Mouse (Mus musculus) liver, postnatal 0 days (tissue): Measurements from ENCODE around the gene Mylk. TPM values are rescaled to one million over a fixed set of nuclear protein-coding genes. Genes with fewer than 3 reads are reported as not detected.

Source experiments
- ATAC-seq: fragments of 200-750 bp; cut with Nextera tagmentation; 2 replicates; pipeline ENCODE4 v1.8.0; 2017; ENCODE audit warnings: mild to moderate bottlenecking, moderate library complexity
- DNase-seq: peaks from one replicate; pipeline ENCODE4 v3.0.0-alpha.2; 2016
- H3K27ac ChIP-seq: fragments of 300-500 bp; sonication (generic); 2 replicates; pipeline ENCODE4 v1.5.1; 2014; ENCODE audit warnings: antibody characterized with exemption, moderate library complexity, mild to moderate bottlenecking, low read depth
- H3K27me3 ChIP-seq: fragments of 300-500 bp; sonication (generic); 2 replicates; pipeline ENCODE4 v1.6.1; 2014; ENCODE audit warnings: low read length, control low read depth, mixed read lengths; ENCODE audit not compliant: insufficient read depth
- H3K36me3 ChIP-seq: fragments of 300-500 bp; sonication (generic); replicated peaks from 2 replicates; pipeline ENCODE4 v1.6.1; 2014; ENCODE audit warnings: mild to moderate bottlenecking, control low read depth, low read length, moderate library complexity, mixed read lengths; ENCODE audit not compliant: insufficient read depth
- H3K4me1 ChIP-seq: fragments of 300-500 bp; sonication (generic); 2 replicates; pipeline ENCODE4 v1.6.1; 2014; ENCODE audit warnings: antibody characterized with exemption, mild to moderate bottlenecking, control low read depth; ENCODE audit not compliant: insufficient read depth
- H3K4me2 ChIP-seq: fragments of 300-500 bp; sonication (generic); 2 replicates; pipeline ENCODE4 v1.6.1; 2014; ENCODE audit warnings: low read depth, mild to moderate bottlenecking, low read length, moderate library complexity, mixed read lengths
- H3K4me3 ChIP-seq: fragments of 300-500 bp; sonication (generic); 2 replicates; pipeline ENCODE4 v1.5.1; 2014; ENCODE audit warnings: low read depth, low read length
- H3K9ac ChIP-seq: fragments of 300-500 bp; sonication (generic); replicated peaks from 2 replicates; pipeline ENCODE4 v1.6.1; 2014; ENCODE audit warnings: mild to moderate bottlenecking, moderate library complexity
- H3K9me3 ChIP-seq: fragments of 300-500 bp; sonication (generic); 2 replicates; pipeline ENCODE4 v1.6.1; 2016; ENCODE audit warnings: mild to moderate bottlenecking, control low read depth, low read length, mixed read lengths
- CTCF ChIP-seq: sonication (generic); IDR thresholded peaks from 2 replicates; pipeline ENCODE4 v1.5.1; 2016; ENCODE audit warnings: antibody characterized with exemption, low read depth
- EP300 ChIP-seq: IDR thresholded peaks from 2 replicates; pipeline ENCODE4 v1.6.1; 2016; ENCODE audit warnings: antibody characterized with exemption, low read depth, mild to moderate bottlenecking
- WGBS: fragments of 180-500 bp; shearing (Covaris S2); extraction: QIAGEN DNeasy Blood & Tissue Kit; methylation state at CpG from one replicate; pipeline ENCODE4 v1.1.7; 2014; ENCODE audit not compliant: insufficient replicate concordance; 5-methylcytosine and 5-hydroxymethylcytosine counted together
- polyA plus RNA-seq: library from polyadenylated mRNA; unstranded; fragments of >200 nt; fragmentation: Nextera tagmentation; extraction: Ambion mirVana; gene quantifications from 2 replicates; pipeline ENCODE4 v1.2.1, GENCODE M21; 2015

The Mylk gene
- polyA plus RNA-seq, 1 experiment from 2014 or later, result 4.9 TPM

DNA sequence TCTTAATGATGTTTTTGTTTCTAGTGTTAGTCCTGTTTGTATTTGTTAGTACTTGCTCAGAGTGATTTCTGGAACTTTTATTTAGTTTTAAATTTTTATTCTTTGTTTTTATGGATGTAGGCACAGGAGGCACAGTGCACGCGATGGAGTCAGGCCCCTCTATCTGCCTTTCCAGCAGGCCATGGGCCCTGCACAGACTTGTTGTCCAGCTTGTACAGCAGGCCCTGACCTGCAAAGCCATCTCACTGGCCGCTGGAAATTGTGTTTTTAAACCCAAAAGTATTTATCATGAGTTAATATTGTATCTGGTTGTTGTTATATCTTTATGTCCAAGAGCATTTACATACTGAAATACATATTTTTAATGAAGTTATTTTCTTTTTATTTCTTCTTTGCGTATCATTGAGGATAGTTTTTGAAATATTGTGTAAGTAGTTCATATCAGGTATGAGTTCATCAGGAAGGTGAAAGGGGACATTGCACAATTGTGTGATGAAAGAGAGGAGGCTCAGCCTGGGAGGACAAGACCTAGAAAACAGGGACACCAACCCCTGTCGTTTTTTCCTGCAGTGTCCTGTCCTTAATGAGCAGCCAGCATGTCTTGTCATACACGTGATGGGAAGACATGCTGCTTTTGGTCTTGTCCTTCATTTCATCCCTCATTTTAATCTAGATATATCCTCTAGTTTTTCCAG lies 301.2 kb downstream of the Mylk start:
- ATAC-seq, result peak; percentile 86
- no peak overlapping the region for H3K9ac ChIP-seq
- WGBS, result 49% methylated on average over 6 of the region's 6 CpGs
- no peak overlapping the region for H3K4me3 ChIP-seq
- H3K4me2 ChIP-seq, result peak overlapping the region; percentile 44; the same call in 1 of the 2 replicates
- H3K4me1 ChIP-seq, result peaks cover 32% of the 10 kb centered on the region
- DNase-seq, result no peak
- peak overlapping the region; percentile 87 for H3K27ac ChIP-seq
- no peaks in the 10 kb centered on the region for H3K9me3 ChIP-seq
- no peaks in the 10 kb centered on the region for H3K27me3 ChIP-seq
- TF ChIP-seq CTCF (no peak), EP300 (peak; percentile 59; the same call in 1 of the 2 replicates)
- H3K36me3 ChIP-seq, result peaks cover 7% of the 10 kb centered on the region

DNA sequence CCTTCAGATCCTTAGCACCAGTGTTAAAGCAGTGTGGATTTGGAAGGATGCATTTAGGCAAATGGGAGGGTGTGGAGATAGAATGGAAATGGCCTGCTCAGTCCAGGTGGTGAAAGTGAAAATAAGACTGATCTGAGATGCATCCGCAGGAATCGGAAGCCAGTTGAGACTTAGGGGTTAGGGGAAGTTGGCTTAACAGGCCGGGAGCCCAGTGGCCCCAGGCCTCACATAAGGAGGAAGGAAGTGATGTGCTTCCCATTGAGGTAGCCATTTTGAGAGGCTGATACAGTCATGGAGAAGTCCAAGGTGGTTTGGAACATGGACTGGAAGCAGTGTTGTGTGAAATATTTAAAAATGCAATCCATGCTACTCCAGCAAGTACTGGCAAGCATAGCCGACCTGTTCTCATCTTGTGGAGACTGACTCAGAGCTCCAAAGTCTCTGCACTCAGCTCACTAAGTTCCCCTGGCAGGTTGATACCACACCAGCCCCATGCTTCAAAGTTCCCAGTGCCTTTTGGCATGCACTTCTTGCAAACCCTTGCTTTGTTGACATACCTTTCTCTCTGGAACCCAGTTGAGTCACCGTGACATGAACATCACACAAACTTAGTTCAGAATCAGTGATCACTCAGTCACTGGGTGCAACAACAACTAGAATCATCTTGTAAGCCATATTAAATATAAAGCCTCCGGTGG lies 302.4 kb downstream of the Mylk start:
- Histone ChIP-seq H3K27ac (peak overlapping the region; percentile 87), H3K36me3 (peaks cover 9% of the 10 kb centered on the region), H3K27me3 (no peaks in the 10 kb centered on the region), H3K4me3 (no peak overlapping the region), H3K9me3 (no peaks in the 10 kb centered on the region), H3K4me1 (peaks cover 35% of the 10 kb centered on the region), H3K4me2 (peak overlapping the region; percentile 44), H3K9ac (no peak overlapping the region)
- no peak for DNase-seq
- no peak for TF ChIP-seq CTCF
- no peak for TF ChIP-seq EP300
- WGBS, result 61% methylated on average over 6 of the region's 6 CpGs
- ATAC-seq, result peak; percentile 54

DNA sequence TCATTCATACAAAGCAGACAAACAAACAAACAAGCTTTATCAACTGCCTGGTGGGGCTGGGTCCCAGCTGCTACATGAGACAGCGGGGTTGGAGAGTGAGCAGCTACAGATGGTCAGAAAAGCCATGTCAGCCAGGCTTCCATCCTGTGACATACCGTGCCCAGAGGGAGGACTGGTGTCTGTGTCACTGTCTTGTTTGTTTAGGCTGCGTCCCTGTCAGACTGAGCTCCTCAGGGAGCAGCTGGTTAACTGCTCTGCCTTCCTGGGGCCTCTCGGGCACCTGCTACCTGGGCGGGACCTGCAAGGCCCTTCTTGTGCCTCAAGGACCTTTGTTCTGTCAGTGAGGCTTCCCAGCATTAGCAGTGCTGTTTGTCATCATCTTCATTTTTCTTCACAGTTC lies 306.1 kb downstream of the Mylk start:
- TF ChIP-seq CTCF, result no peak
- DNase-seq, result no peak
- no peak overlapping the region for H3K27ac ChIP-seq
- no peak overlapping the region for H3K4me2 ChIP-seq
- H3K36me3 ChIP-seq, result peaks cover 9% of the 10 kb centered on the region
- H3K9ac ChIP-seq, result no peak overlapping the region
- no peak overlapping the region for H3K4me3 ChIP-seq
- 62% methylated on average over 5 of the region's 5 CpGs for WGBS
- H3K9me3 ChIP-seq, result no peaks in the 10 kb centered on the region
- no peaks in the 10 kb centered on the region for H3K27me3 ChIP-seq
- no peak for ATAC-seq
- H3K4me1 ChIP-seq, result peaks cover 46% of the 10 kb centered on the region

Other genes with a start within 250 kb of the Mylk start
- gene Kalrn, start 171.7 kb upstream of the Mylk start, polyA plus RNA-seq, result 12.8 and 16.7 TPM in 2 replicates
- gene Ropn1, start 95.3 kb upstream of the Mylk start, polyA plus RNA-seq, result not detected in 2 replicates
- 1.2 and 1.3 TPM in 2 replicates for gene Ccdc14, start 54.6 kb upstream of the Mylk start, polyA plus RNA-seq